Mouse (Mus musculus) heart, adult 8-10 months (tissue): ENCODE measurements at regions not wholly inside any gene's neighbourhood (a gene's known extent, or its start where the extent isn't known, plus 50 kb on each side); places are given as distances from the start of the nearest gene placed in this dataset.
"Not testable (repeated sequence)": the region's sequence is repeated elsewhere in the genome, so short reads cannot be mapped to it uniquely, and the experiment has no call there.

Experiments
- DNase-seq: peaks from one replicate; pipeline ENCODE4 v3.0.0; 2022; ENCODE audit warnings: low spot score

GRCm38 (mm10) chr13:103622324-103622723, 152.1 kb downstream of the Srek1 start:
- no peak for DNase-seq

GRCm38 (mm10) chr13:103620958-103621357, 153.4 kb downstream of the Srek1 start:
- DNase-seq = not testable (repeated sequence)

- no peak for DNase-seq
These were observed 161.1 kb downstream of the Srek1 start for GRCm38 (mm10) chr13:103613333-103613725.

GRCm38 (mm10) chr13:103612720-103613332, 161.6 kb downstream of the Srek1 start:
- DNase-seq = no peak

- DNase-seq = no peak
These were observed 172.1 kb downstream of the Srek1 start for GRCm38 (mm10) chr13:103602302-103602701.

GRCm38 (mm10) chr13:103592371-103592770, 182.0 kb downstream of the Srek1 start:
- no peak for DNase-seq

GRCm38 (mm10) chr13:103591874-103592273, 182.5 kb downstream of the Srek1 start:
- no peak for DNase-seq

GRCm38 (mm10) chr13:103591381-103591780, 183.0 kb downstream of the Srek1 start:
- DNase-seq = not testable (repeated sequence)

- DNase-seq = no peak
These were observed 184.8 kb downstream of the Srek1 start for GRCm38 (mm10) chr13:103589646-103590045.

GRCm38 (mm10) chr13:103576856-103577255, 197.6 kb downstream of the Srek1 start:
- DNase-seq = no peak

- no peak for DNase-seq
These were observed 209.7 kb downstream of the Srek1 start for GRCm38 (mm10) chr13:103564715-103565114.

- DNase-seq = no peak
These were observed 212.4 kb downstream of the Srek1 start for GRCm38 (mm10) chr13:103561795-103562705.

GRCm38 (mm10) chr13:103558915-103559314, 215.5 kb downstream of the Srek1 start:
- DNase-seq = no peak

GRCm38 (mm10) chr13:103539577-103539976, 205.3 kb upstream of the Mast4 start:
- no peak for DNase-seq

- DNase-seq = no peak
These were observed 179.5 kb upstream of the Mast4 start for GRCm38 (mm10) chr13:103513825-103514224.

GRCm38 (mm10) chr13:103512476-103512875, 178.2 kb upstream of the Mast4 start:
- DNase-seq = no peak

GRCm38 (mm10) chr13:103504987-103505386, 170.7 kb upstream of the Mast4 start:
- DNase-seq = no peak

GRCm38 (mm10) chr13:103499376-103499775, 165.1 kb upstream of the Mast4 start:
- peak; percentile 41 for DNase-seq

GRCm38 (mm10) chr13:103494371-103494770, 160.1 kb upstream of the Mast4 start:
- no peak for DNase-seq

- no peak for DNase-seq
These were observed 159.3 kb upstream of the Mast4 start for GRCm38 (mm10) chr13:103493567-103493966.

GRCm38 (mm10) chr13:103490049-103490448, 155.8 kb upstream of the Mast4 start:
- DNase-seq = no peak

- DNase-seq = no peak
These were observed 149.8 kb upstream of the Mast4 start for GRCm38 (mm10) chr13:103484092-103484491.

GRCm38 (mm10) chr13:103483392-103483791, 149.1 kb upstream of the Mast4 start:
- no peak for DNase-seq
